Mouse (Mus musculus) megakaryocyte, embryonic 14.5 days (primary cell): ENCODE results near the gene Shank3.

Experiments
- FLI1 ChIP-seq: IDR thresholded peaks from 2 replicates; pipeline ENCODE4 v1.6.1; 2012; ENCODE audit warnings: low read length, inconsistent platforms, mixed read lengths
- GATA1 ChIP-seq: IDR thresholded peaks from 3 replicates; pipeline ENCODE4 v1.6.1; 2012; ENCODE audit warnings: mixed read lengths, low read length, inconsistent platforms, borderline replicate concordance

- no peak for TF ChIP-seq GATA1
- TF ChIP-seq FLI1 = no peak
Measured at GRCm38 (mm10) chr15:89496841-89497240, 2.6 kb upstream of the Shank3 start.
